Mouse (Mus musculus): ENCODE measurements at regions not wholly inside any gene's neighbourhood (a gene's known extent, or its start where the extent isn't known, plus 50 kb on each side); places are given as distances from the start of the nearest gene placed in this dataset.

DNA sequence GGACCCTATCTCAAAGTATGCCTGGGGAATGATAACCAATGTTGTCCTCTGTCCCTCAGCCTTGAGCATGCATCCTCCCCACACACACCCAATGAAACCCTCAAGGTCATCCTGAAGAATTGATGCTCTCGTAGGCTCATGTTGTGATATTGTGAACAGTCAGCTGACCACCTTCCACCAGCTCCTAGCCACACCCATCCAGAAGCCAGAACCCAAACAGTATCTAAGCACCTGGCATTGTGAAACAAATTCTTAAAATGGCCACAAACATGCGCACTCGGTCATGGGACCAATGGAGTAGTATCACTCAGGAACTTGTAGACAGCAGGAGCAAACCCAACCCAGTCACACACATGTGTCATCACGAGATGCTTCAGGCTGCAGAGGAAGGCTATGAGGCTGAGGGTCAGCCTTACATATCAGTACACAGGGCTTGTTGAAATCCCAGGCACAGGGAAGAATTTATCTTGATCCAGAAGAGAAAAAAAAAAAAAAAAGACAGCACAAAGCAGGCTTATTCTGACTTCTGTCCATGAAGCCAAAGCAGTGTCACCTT is 307.4 kb upstream of the Pabpc6 start:
- DNase-seq = no peak

DNA sequence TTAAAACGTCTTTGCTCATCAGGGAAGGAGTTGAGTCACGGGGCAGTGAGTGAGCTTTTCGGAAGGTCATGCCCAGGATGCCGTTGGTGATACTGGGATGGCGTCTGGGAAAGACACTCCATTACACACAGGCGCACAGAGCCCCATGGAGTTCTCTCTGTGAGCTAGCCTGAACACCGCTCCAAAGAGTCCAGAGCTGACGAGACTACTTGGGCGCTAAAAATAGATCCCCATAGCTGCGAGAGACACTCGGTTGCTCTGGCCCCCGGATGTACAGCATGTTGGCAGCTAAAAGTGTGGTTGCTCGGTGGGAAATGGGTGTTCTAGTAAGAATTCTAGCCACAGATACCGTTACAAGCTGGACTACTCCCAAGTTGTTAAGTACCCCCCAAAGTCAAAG is 306.5 kb upstream of the Pabpc6 start:
- DNase-seq = no peak

DNA sequence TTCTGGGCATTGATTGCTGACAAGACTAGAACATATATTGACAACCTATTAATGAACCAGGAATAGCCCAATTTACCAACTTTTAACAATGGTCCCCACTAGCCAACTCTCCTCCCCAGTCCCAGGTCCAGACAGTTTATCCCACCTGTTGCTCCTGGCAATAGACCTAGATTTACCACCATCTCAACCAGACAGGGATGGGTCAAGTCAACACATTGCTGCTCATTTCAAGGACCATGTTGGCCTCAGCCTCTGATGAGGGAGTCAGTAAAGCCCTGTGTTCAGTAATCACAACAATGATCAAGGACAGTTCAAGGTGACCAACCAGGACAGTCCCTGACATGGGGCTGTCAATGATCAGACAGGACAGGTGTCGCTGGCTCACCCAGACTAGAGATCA is 305.6 kb upstream of the Pabpc6 start:
- DNase-seq = no peak

DNA sequence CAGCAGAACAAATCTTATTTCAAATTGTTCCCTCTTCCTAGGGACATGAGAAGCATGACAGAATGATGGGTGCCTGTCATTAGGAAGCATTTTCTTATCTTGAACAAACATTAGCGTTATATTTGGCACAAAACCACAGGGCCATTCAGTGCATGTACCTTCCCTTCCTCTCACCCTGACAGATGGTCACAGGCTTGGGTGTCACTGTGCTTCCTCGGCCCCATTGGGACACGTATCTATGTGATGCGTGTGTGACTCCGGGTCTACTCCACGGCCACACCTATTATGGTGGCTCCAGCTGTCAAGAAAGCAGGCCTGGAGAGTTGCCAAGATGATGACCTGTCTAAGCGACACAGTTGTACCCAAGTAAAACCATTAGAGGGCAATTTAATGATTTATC is 298.5 kb upstream of the Pabpc6 start:
- DNase-seq = no peak

DNA sequence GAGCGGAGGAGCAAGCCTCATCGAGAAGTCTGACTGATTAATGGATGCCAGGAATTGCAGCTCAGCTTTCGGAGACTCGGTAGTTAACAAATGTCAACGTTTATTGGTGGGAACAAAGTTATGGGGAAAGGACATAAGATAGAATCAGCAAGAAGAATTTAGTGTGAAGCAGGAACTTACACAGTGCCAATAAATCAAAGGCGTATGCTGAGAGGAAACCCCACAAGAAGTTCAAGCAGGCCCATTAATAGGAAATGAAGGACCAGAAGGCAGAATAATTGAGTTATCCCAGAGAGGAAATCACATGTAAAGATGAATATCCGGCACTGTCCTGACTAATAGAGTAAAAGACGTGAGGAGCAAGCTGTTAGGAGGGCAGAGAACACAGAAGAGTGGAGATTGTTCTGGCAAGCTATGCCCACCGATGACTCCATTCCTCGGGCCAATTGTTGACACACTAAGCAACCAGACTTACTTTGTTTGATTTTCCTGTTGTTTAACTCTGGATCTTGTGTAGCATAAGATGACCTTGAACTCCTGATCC is 293.4 kb upstream of the Pabpc6 start:
- no peak for DNase-seq

DNA sequence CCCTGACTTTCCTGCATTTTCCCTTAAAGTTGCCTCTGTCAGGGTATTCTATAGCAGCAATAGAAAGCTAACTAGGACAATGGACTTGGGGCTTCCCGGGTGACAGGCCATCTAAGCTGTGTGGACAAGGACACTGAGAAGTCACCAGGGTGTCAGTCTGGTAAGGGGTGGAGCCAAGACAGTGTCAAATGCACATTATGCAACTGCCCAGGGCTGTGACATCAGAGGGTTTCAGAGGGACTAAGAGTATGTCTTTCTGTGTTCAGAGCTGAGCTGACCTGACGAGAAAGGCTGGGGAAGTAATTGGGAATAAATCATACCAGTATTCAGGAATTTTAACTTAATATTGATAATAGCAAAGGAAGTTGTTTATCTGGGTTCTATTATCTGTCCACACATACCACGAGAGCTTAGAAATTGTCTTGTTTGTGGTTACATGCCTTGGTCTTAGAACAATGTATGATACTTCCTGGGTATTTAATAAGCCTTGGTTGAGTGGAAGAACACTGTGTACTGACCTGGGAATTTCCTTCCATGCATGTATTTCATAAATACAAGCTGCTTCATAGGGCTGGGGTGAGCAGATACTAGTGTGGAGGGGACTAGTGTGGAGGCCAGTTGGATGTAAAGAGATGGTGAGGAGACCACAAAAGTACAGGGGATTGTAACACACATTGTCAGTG is 279.6 kb upstream of the Pabpc6 start:
- DNase-seq = no peak

DNA sequence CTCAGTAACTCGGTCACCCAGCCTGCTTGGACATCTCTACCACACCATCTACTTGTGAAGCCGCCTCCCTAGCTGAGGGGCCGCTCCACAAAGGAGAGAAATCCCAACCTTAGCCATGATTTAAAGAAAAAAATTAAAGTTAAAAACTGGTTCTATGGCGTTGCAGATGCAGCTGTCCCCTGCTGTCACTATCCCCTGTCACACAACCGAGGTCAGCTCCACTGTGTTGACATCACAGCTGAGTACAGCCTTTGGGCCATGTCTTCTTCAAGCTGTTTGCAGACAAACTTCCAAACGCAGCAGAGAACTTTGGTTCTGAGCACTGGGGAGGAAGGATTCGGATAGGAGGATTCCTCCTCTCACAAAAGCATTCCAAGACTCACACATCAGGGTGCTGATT is 278.1 kb upstream of the Pabpc6 start:
- no peak for DNase-seq

DNA sequence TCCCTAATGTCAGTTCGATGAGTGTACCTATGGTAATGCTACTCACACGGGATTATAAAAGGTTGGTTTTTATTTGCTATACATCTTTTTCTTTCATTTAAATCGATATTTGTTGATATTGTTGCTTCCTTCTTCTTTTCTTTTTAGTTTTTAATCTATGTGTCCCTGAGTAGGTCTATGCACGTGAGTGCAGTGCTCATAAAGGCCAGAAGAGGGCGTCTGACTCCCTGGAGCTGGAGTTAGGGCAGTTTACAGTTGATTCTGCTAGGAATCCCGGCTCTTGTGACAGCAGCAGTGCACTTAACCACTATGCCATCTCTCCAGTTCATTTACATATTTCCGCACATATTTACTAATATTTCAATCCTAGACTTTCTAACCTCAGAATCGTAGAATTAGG is 275.0 kb upstream of the Pabpc6 start:
- DNase-seq = no peak

DNA sequence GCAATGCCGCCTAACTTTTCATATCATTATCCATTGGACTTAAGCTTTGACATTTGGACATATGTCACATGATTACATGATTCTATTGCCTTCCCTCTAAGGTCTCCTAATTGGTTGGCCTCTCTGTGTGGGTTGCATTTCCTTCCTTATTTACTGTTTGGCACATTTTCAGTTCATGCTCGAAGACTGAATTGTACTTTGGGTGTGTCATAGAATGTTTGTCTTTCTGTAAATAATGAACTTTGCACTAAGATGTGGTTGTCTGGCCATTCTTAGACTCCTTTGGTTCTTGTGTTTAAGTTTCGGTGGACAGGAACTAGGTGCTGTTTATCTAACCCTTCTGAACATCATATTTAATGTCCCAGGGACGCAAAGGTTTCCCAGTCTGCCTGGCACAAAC is 272.7 kb upstream of the Pabpc6 start:
- DNase-seq = no peak

DNA sequence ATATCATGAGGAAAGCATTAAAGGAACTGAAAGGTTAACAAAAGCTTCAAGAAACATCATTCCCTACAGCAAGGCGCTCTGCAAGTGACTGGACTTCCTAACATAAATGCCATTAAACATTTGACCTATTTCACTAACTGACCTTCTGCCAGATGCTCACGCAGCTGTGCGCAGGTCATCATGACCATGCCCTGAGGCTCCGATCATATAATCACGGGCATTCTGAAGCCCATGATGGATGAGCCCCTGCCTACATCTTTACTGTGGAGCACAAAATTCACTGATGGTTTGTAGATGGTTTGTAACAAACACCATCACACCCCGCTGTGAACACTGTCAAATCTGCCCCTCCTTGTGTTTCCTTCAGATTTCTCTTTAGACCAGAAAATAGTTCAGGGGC is 270.1 kb upstream of the Pabpc6 start:
- no peak for DNase-seq

DNA sequence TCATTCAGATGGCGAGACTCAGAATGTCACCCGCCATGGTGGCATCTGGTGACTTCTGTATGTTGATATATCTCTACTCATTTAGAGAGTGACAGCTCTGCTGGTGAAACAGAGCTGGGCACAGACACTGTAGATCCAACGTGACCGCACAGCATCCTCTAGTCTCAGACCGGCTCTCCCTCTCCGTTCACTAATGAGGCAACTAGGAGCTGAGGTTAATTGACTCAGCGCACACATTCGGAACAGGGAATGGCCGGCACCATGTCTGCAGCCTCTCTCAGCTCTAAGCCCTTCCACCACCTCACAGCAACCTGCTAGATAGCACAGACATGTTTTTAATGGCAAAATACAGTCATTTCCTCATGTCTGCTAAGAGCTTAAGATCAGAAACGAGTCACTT is 268.9 kb upstream of the Pabpc6 start:
- no peak for DNase-seq

DNA sequence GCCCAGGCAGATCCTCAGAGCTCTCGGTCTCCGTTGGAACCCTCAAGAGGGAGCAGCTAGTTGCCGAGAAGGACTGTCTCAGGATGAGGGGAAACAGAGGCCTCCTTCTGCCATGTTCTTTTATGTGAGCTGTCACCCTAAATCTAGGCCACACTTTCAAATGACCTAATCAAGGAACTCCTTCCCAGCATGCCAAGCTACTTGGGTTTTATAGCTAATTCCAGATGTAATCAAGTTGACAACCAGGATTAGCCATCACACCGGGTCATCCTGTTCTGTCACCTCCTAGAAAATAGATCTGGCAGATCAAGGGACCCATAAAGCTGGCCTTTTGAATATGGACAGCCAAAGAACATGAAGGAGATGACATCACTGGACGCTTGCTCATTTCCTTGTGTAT is 267.7 kb upstream of the Pabpc6 start:
- no peak for DNase-seq

DNA sequence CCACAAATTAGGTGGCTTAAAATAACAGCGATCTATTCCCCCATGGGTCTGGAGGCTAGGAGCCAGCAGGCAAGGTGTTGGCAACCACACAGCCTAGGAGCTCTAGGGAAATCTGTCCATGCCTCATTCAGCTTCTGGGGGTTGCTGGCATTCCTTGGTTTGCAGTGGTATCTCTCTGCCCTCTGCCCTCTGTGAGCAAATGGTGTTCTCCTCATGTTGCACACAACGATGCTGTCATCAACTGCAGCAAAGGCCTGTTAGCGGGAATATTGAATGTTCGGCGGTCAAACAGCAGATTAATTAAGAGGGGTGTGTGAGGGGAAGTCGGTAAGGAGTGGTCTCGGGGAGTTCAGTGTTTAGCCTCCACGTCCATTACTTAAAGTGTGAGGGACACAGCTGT is 262.7 kb upstream of the Pabpc6 start:
- DNase-seq = no peak

DNA sequence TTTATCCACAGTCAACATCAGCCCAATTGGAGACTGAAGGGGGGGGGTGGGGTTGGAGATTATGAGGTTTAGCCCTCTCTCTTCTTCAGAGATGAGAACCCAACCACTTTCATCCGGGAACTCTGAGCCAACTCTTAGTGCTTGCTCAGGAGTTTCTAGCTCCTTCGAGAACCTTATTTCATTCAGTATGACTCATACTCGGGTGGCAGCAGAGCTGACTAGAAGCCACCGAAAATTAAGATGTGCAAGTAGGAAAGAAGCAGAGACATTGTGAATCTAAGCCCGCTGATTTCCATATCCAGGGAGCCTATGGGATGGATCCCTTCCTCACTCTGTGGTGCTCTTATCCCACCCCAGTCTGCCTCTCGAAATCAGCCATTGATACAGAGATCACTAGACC is 262.0 kb upstream of the Pabpc6 start:
- DNase-seq = no peak

DNA sequence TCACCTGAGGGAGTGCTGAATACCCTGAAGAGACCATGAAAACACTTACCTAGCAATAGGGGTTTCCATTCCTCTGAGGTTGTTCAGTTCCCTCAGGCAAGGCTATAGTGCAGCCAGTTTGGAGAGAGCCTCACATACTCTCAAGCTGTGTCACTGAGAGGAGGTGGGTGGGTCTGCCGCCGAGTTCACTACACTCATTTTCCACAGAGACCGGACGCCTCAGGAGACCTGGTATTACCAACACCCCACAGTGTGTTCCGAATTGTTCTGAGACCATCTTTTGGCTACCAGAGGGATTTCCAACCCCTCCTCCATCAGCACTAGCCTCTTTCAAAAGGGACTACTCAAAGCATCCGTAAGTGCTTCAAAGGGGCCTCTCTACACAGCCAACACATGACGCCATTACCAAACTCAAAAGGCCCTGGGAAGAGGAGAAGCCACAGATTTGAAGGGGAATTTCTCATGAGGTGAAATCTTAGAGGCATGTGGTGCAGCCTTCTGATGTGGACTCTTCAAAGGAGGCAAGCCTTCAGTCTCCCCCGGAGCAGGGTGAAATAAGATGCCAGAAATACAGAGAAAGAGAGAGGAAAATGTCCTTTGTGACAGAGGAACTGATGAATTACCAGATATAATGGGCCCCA is 260.1 kb upstream of the Pabpc6 start:
- no peak for DNase-seq

DNA sequence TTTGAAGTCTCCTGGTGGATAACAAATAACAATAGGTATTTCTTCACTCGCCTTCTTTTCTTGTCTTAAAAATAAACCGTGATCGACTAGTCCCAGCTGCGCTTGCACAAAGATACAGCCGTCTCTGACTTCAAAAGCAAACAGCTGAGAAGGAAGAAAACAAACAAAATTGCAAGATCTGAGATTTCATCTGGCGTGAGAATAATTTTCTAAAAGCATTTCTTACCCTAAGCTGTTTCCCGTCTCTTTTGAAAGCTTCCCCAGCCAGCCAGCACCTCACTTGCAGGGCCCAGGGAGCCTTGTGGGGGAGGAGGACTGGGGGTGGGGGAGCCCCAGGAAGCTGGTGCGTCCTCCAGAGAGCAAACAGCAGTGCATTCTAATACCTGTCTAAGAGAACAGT is 258.2 kb upstream of the Pabpc6 start:
- DNase-seq = no peak

DNA sequence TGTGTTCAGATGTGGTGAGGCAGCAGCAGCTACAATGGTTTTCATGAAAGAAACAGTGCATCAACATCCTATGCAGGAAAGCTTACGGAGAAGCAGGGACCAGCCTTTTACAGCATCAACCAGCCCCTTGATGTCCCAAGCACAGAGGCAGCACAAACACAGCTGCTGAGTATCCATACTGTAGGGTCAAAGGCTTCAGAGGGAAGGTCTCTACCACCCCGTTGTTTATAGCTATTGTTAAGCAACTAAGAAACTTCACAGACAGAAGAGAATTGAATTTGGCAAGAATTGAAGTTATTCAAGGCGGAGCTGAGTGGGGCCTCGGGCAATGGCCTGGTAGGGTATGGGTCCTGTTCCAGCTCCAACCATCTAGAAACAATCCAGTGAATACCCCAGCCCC is 256.8 kb upstream of the Pabpc6 start:
- DNase-seq = no peak

DNA sequence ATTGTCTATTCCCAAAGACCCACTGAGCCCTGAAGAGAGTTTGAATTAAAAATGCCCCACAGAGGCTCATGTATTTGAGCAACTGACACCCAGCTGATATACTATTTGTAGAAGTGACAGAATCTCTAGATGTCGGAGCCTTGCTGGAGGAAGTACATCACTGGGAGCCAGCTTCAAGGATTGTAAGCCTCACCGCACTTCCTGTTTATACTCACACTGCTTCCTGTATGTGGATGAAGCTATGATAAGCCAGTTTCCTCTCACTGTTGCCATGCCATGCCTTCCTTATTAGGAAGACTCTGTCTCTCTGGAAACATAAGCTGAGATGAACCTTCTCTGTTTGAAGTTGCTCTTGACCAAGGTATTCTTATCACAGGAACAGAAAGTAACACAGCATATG is 251.8 kb upstream of the Pabpc6 start:
- no peak for DNase-seq

DNA sequence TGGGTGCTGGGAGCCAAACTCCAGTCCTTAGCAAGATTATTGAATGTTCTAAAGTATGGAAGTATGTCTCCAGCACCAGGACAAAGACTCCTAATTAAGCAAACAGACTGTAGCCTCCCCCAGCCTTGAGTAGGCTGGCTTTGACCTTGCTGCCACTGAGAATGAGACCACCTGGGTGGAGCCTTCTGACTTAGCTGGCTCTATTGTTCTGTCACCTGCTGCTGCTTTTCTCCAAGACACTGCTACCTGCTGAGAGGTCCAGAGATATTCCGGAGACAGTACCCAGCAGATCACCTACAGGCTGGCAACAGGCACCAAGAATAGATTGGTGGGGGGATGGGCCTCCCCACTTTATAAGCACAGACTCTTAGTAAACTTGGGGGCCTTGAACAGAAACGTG is 247.5 kb upstream of the Pabpc6 start:
- no peak for DNase-seq

DNA sequence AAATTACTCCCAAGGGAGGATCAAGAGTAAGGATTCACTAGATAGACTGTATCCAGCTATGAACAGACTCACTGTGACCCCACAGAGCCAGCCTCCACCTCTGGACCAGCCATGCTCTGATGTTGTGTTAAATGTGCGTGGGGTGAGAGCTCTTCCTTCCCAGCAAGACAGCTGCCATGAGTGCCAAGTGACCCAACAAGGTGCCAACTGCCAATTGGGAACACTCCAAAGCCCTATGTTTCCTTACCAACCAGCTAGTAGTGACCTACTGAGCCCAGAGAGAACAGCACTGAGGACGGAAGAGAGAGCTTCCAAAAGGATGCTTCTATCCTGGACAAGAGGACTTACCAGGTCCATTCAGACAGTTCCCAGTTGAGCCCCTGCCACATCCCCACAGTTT is 241.3 kb upstream of the Pabpc6 start:
- DNase-seq = no peak

DNA sequence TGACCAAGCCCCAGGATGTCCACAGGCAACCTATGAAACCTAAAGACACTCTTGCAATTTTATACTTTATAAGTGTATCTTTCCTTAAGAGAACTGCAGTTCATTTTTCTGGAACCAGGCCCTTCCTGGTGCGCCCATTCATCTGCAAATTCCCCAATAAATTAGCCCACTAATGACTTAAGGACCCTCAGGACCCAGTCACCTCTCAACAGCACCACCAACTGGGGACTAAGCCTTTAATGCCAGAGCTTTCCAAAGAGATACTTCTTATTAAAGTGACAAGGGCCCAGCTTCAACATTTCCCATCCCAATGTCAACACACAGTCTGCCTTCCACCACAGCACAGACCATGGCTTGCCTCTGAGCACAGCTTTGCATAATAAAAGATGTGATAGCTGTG is 237.6 kb upstream of the Pabpc6 start:
- no peak for DNase-seq

DNA sequence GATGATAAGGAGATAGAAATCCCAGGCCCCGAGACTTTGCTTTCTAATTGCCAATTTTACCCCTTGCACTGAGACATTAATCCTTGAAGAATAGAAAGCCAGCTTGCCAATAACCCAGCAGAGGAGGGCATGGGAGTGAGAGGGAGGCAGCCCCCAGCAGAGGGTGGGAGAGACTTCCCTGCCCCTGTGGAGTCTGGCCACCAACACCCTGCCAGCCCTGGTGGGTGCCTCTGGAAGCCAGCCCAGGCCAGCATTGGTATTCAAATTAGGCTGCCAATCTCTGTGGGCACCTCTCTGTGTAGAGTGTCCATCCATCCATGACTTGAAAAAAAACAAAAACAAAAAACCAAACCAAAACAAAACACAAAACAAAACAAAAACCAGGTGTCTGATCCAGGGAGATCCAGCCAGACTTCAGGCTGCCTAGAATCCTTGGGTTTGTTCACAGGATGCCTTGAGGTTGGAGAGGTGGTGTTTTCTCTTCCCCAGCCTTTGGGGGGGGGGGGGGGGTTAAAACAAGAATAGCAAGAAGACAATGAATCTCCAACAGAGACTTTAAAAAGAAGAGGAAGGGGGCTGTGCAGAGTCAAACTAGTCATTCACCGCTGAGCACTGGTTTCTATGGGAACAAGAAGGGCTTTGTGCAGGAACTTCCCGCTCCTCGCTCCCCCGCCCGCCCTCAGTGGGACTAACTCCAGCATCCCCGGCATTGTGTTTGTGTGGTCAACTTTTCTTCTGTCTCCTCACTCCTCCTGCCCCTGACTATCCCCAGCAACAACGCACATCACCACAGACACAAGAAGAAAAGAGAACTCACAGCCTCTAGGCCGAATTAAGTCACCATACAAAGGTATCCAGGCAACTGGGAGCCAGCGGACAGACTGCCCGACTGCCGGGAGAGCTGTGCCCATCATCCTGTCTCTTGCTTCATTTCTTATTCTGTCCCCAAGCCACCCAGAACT is 236.3 kb upstream of the Pabpc6 start:
- peak; percentile 24 to 31 for DNase-seq

DNA sequence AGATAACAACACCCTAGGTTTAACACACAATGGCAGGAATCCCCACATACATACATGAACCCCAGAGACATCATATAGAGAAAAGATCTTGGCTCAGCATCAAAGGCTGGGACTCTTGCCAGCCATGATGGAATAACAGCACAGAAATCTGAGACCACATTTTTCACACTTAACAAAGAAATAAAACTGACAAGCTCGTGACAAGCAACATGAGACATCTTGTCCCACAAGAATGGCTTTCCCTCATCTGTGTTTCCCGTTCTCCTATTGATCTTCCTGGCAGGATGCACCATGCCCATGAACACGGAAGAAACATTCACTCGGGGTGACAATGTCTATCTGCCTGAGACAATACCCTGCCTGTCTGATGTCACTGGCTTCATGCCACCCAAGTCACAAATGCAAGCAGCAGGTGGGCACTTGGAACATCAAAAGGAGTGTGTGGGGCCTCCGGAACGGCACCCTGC is 235.0 kb upstream of the Pabpc6 start:
- DNase-seq = no peak

All from cerebellum, adult 18-20 months (tissue).